Comparison of ENCODE assay signal across 8 mouse cellular contexts in genomic region chr13:85288574-85288842, GRCm38 (mm10). TPM values are rescaled to one million over a fixed set of nuclear protein-coding genes. Genes with fewer than 3 reads are reported as not detected.
DNase-seq lines count a peak whose midpoint lies in the region; ATAC-seq and TF ChIP-seq lines count a peak whose summit lies in the region.

No protein-coding gene starts in this region.

- H3K9me3 ChIP-seq in embryonic facial prominence, embryonic 11.5 days (replicated peaks; ENCODE audit: control insufficient read depth, low read length) = no peaks in the 10 kb centered on the region
- no peaks in the 10 kb centered on the region for H3K9me3 ChIP-seq in hindbrain, embryonic 14.5 days (ENCODE audit: control insufficient read depth, low read length)
- no peaks in the 10 kb centered on the region for H3K9me3 ChIP-seq in midbrain, postnatal 0 days (ENCODE audit: low read length)

- peak overlapping the region; percentile 96 for H3K4me3 ChIP-seq in embryonic facial prominence, embryonic 11.5 days (ENCODE audit: low read depth, low read length)
- peak overlapping the region; percentile 99 for H3K4me3 ChIP-seq in hindbrain, embryonic 14.5 days (replicated peaks; ENCODE audit: low read length)
- peak overlapping the region; percentile 96 for H3K4me3 ChIP-seq in midbrain, postnatal 0 days (ENCODE audit: low read depth, low read length)

- H3K4me2 ChIP-seq in embryonic facial prominence, embryonic 11.5 days (ENCODE audit: low read depth, low read length) = peak overlapping the region; percentile 48
- peak overlapping the region; percentile 69 for H3K4me2 ChIP-seq in hindbrain, embryonic 14.5 days (replicated peaks)
- H3K4me2 ChIP-seq in midbrain, postnatal 0 days (ENCODE audit: low read depth, low read length, poor library complexity, severe bottlenecking) = peak overlapping the region; percentile 61

- TF ChIP-seq CTCF in midbrain, postnatal 0 days (IDR thresholded peaks at IDR 0.05) = no peak

- H3K27me3 ChIP-seq in embryonic facial prominence, embryonic 11.5 days (ENCODE audit: control insufficient read depth, insufficient read depth, low read length) = no peaks in the 10 kb centered on the region
- H3K27me3 ChIP-seq in hindbrain, embryonic 14.5 days (ENCODE audit: control insufficient read depth, insufficient read depth, low read length) = no peaks in the 10 kb centered on the region
- H3K27me3 ChIP-seq in midbrain, postnatal 0 days (ENCODE audit: insufficient read depth, low read length) = no peaks in the 10 kb centered on the region

- peak; percentile 14 for DNase-seq in layer of hippocampus, adult 9-11 months
- no peak for DNase-seq in layer of hippocampus, postnatal 14 days (ENCODE audit: low spot score in 2 of 2)
- no peak for DNase-seq in embryonic facial prominence, embryonic 11.5 days (ENCODE audit: low spot score)
- DNase-seq in hindbrain, embryonic 14.5 days (ENCODE audit: low spot score) = no peak
- DNase-seq in midbrain, postnatal 0 days (ENCODE audit: low spot score) = peak; percentile 3
- no peak for DNase-seq in cerebellum, adult 18-20 months
- DNase-seq in adrenal gland, adult 8-10 months = no peak

- 0% methylated on average over 24 of the region's 35 CpGs for WGBS in embryonic facial prominence, embryonic 11.5 days
- WGBS in hindbrain, embryonic 14.5 days = 1% methylated on average over 35 of the region's 35 CpGs
- WGBS in midbrain, postnatal 0 days = 0% methylated on average over 34 of the region's 35 CpGs

- no peaks in the 10 kb centered on the region for H3K36me3 ChIP-seq in embryonic facial prominence, embryonic 11.5 days (replicated peaks; ENCODE audit: control insufficient read depth, insufficient read depth, low read depth, low read length)
- H3K36me3 ChIP-seq in hindbrain, embryonic 14.5 days (replicated peaks; ENCODE audit: control insufficient read depth, insufficient read depth) = no peaks in the 10 kb centered on the region
- no peaks in the 10 kb centered on the region for H3K36me3 ChIP-seq in midbrain, postnatal 0 days (ENCODE audit: insufficient read depth, low read length)

- no peak; the same call in 1 of the 2 replicates for ATAC-seq in embryonic facial prominence, embryonic 11.5 days (replicated peaks; ENCODE audit: insufficient number of reproducible peaks, low FRiP score, low TSS enrichment, low read depth)
- ATAC-seq in hindbrain, embryonic 14.5 days (ENCODE audit: low FRiP score) = peak; percentile 0; the same call in 1 of the 2 replicates
- no peak for ATAC-seq in midbrain, postnatal 0 days (ENCODE audit: low FRiP score)
- ATAC-seq in megakaryocyte progenitor cell, adult 5-6 weeks (replicated peaks; ENCODE audit: poor library complexity) = no peak

- H3K27ac ChIP-seq in embryonic facial prominence, embryonic 11.5 days (replicated peaks; ENCODE audit: low read depth, low read length) = peak overlapping the region; percentile 99
- H3K27ac ChIP-seq in hindbrain, embryonic 14.5 days = peak overlapping the region; percentile 99
- H3K27ac ChIP-seq in midbrain, postnatal 0 days (ENCODE audit: low read depth, low read length) = peak overlapping the region; percentile 99

- H3K4me1 ChIP-seq in embryonic facial prominence, embryonic 11.5 days (ENCODE audit: control insufficient read depth, insufficient read depth, low read length) = no peaks in the 10 kb centered on the region
- H3K4me1 ChIP-seq in hindbrain, embryonic 14.5 days (replicated peaks; ENCODE audit: control insufficient read depth, insufficient read depth, low read length) = peaks cover 18% of the 10 kb centered on the region
- 0 out of 2 replicates have a peak, but pooled peaks cover 4% of the 10 kb centered on the region for H3K4me1 ChIP-seq in midbrain, postnatal 0 days (ENCODE audit: insufficient read depth, low read length)

- peak overlapping the region; percentile 96 for H3K9ac ChIP-seq in embryonic facial prominence, embryonic 11.5 days (replicated peaks; ENCODE audit: low read length)
- H3K9ac ChIP-seq in hindbrain, embryonic 14.5 days = peak overlapping the region; percentile 96
- H3K9ac ChIP-seq in midbrain, postnatal 0 days (replicated peaks; ENCODE audit: low read length, poor library complexity, severe bottlenecking) = peak overlapping the region; percentile 95

RNA-seq across cellular contexts. Expression of gene Rasa1, which starts 0.4 kb away (rescaled TPM):
- total RNA-seq in layer of hippocampus, postnatal 14 days (2021) = 10 to 100 TPM; 66.7 to 68.6 TPM
- 50.1 and 50.6 TPM in 2 replicates for polyA plus RNA-seq in embryonic facial prominence, embryonic 11.5 days (2014; fragmentation: Nextera tagmentation; extraction: Ambion mirVana)
- 70.2 and 73.5 TPM in 2 replicates for polyA plus RNA-seq in hindbrain, embryonic 14.5 days (2014; fragmentation: Nextera tagmentation; extraction: Ambion mirVana)
- total RNA-seq in midbrain, postnatal 0 days (2014; rRNA removed) = 74.0 and 86.3 TPM in 2 replicates
- polyA plus RNA-seq in midbrain, postnatal 0 days (2015; fragmentation: Nextera tagmentation; extraction: Ambion mirVana) = 43.6 and 49.1 TPM in 2 replicates
- 79.0 and 82.7 TPM in 2 replicates for total RNA-seq in megakaryocyte progenitor cell, adult 5-6 weeks (2015)
- 51.4 and 57.1 TPM in 2 replicates for total RNA-seq in megakaryocyte progenitor cell, adult 5-6 weeks (2017)
- total RNA-seq in adrenal gland, adult 8-10 months (2022) = 10 to 100 TPM; 37.0 to 51.7 (median 48.2) TPM

Comparison
In these comparisons a context has a peak if more than half of its experiments do, and no peak if none do; other contexts are left out.
1. DNase-seq: peak in layer of hippocampus, adult 9-11 months (single experiment) and midbrain, postnatal 0 days (single experiment); none in layer of hippocampus, postnatal 14 days (0 of 2), embryonic facial prominence, embryonic 11.5 days (single experiment), hindbrain, embryonic 14.5 days (single experiment), cerebellum, adult 18-20 months (0 of 2) and adrenal gland, adult 8-10 months (single experiment).
2. Peak in every context shown above with its lines, with median percentiles within 50 percentile points of each other: H3K27ac ChIP-seq, H3K4me2 ChIP-seq, H3K4me3 ChIP-seq and H3K9ac ChIP-seq.